Mouse (Mus musculus) CH12F3 (cell line): ENCODE results near the gene Serpine2.

Experiments
- in situ Hi-C: fragments of 300-500 bp; cut with MboI; formaldehyde crosslinking; loops from 2 replicates; pipeline ENCODE4 v1.14.3; 2020; ENCODE audit warnings: low sequenced_read_pairs

Serpine2 gene

DNA sequence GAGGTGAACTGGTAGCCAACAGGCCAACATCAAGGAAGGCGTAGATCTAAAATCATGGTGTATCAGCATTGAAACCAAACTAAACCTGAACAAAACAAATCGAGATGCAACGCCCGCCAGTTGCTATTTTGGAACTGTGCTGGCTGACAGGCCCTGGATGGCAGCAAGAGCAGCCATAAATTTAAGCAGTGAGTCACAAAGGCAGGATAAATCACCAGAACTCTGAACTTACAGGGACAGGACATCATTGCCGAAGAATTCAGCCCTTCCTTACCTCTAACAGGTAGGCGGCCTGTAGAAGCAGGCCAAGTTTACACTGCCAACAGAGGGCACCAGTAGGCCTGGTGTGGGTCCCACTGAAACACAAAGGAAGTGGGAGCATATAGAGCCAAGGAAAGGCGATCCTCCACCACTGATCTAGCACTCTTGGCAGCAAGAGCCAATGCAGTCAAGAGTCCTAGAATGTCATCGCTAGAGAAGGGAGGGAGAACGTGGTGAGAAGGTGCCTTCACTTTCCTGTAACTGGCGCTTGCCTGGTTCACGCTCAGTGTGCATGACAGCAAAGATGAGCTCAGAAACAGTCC is 41.6 kb downstream of the Serpine2 start:
- in situ Hi-C loops: no loop called here

DNA sequence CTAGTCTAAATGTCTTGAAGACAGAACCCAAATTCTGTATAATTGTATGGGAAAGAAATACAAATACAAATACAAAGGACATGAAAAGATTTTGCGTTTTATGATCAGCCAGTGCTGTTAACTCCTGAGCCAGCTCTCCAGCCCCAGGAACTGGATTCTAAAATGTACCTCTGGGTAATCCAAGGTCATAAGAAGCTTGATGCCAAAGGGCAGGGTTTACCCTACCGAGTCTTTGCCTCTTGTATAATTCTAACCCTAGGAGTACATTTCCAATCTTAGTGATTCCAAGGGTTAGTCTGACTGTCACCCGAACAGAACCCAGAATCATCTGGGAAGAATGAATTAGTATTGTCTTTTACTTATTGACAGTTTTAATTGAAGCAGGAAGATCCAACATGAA is 45.5 kb downstream of the Serpine2 start:
- in situ Hi-C loops: no loop called here

DNA sequence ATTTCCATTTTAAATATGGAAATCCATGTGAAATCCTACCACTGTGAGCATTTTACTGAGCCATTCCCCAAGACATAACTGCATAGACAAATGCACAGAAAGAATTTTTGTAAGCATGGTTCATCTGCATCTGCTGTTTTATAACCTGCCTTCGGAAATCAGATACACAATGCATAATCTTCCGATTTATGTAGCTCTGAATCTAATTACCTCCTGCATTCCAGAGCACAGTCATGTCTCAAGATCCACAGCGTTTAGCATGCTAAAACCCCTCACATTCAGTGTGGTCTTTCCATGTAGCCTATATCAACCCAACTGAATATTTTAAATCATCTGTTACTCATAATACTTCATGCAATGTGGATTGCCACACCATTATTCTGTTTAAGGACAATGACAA is 51.5 kb downstream of the Serpine2 start:
- in situ Hi-C loops: no loop called here

DNA sequence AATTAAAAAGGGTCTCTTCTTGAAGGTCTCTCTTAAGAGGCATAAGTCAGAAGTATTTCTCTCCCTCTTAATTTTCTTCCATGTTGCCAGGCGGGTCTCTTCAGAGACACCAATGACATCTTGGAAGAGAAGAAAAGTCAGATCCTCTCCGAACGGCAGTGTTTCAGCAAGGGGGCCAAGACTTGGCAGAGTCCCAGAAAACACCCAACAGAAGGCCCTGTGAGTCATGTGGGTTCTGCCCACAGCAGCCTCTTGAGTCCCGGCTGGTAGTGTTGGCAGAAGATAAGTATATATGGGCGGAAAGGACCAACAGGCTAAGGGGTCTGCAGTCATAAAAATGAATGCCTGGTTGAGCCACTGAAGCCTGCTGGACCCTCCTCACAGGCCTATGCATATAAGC is 54.1 kb downstream of the Serpine2 start:
- in situ Hi-C loops: no loop called here

DNA sequence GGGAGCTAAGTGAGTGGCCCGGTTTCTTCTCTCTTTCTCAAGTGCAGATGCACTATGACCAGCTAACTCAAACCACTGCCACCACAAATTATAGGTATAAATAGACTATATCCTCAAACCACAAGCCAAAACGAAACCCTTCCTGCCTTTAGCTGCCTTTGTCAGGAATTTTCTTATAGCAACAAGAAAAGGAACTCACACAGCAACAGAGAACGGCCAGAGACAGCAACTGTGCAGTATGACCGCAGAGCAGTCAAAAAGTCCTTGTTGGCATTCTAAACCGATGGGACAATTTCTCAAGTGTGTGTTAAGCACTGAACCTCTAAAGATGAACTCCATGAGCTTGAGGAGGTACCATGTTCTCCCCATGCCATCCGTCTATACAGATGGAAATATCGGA is 57.4 kb downstream of the Serpine2 start:
- in situ Hi-C loops: no loop called here

DNA sequence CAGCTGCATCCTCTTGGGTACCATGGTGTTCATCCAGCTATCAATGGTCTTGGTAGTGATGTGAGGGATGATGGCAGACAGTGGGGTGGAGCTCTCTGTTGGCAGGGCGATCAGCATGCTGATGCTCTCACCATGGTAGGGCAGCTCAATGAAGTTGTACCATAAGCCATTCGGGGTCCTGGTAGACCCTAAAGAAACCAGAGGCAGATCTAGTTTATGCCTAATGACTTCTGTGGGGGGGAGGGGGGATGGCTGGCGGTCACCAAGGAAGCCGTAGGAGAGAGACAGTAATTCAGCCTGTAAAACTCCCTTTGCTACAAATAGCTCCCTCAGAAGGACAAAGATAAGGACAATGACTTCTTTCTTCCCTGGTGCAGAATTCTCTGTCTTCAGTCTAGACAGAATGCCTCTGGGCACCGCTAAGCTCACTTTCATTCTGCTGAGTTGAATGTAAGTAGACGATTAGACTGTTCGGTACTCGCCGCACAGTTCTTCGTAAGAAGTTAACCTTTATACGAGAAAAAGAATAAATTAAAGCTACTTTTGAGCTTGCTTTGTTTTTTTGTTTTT is 58.0 kb downstream of the Serpine2 start:
- in situ Hi-C loops: no loop called here

DNA sequence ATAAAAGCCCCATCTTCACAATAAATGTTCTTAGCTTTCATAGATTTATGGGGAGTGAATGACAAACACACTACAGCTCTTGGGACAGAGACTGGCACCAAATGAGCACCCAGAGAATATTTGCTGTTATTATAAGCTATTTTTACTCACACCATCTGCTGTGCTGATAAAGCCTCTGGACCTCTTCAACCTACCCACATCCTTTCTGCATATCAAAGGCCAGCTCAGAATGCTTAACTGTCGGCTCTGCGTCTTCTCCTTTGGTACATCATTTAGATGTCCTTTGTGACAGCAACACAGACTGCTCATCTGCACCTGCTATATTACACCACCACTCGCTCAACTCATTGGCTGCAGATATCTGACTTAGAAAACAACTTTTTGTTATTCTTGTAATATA is 63.9 kb downstream of the Serpine2 start:
- in situ Hi-C loops: loop anchor here (25.0 kb wide), 1 partner anchor 715 kb away; no protein-coding TSS in a partner anchor

DNA sequence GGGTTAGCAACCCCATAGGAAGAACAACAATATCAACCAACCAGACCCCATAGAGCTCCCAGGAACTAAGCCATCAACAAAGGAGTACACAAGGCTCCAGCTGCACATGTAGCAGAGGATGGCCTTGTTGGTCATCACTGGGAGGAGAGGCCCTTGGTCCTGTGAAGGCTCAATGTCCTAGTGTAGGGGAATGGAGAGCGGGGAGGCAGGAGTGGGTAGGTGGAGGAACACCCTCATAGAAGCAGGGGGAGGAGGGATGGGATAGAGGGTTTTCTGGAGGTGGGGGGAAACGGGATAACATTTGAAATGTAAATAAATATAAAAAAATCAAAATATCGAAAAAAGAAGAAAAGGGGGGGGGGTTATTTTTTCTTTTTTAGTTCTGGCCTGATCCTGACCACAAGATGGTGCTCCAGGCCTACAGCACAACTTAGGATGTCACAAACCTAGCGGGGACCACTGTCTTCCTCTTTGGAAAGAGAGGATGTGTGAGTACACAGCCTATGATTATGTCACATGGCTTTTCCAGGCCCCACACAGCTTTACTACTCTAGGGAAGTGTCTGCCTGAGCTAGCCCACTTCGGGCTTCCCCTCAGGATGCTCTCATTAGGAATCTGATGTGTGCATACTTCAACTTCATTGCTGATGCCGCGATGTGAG is 74.6 kb downstream of the Serpine2 start:
- in situ Hi-C loops: loop anchor here (25.0 kb wide), 1 partner anchor 726 kb away; no protein-coding TSS in a partner anchor

DNA sequence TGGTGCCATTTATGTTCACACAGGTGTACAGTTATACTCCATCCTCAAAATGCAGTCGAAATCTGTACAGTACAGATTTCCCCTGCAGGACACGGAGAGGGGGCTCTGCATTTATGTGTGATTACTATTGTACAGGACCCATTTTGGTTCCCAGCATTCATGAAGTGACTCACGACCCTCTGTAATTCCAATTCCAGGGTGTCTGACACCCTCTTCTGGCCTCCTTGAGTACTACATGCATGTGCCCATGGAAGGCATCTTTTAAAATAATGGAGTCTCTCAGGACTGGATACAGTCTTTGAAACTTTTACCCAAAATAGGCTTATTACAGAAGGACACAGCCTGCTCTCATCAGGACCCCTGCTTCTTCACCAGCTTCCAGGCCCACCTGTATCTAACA is 78.5 kb downstream of the Serpine2 start:
- in situ Hi-C loops: loop anchor here (25.0 kb wide), 1 partner anchor 730 kb away; no protein-coding TSS in a partner anchor

DNA sequence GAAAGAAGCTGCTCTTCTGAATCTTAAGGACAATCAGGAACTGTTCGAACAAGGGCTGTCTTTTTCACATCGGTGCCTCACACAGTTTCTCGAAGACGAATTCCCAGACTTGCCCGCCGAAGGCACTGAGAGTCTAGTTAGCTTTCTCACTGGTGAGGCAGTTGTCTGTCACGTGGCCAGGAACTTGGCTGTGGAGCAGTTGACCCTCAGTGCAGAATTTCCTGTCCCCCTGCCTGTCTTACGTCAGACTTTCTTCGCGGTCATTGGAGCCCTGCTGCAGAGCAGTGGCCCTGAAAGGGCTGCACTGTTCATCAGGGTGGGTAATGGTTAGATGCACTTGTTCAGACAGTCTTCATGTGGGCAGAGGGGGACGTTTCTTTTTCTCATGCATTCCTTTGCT is 83.0 kb downstream of the Serpine2 start:
- in situ Hi-C loops: loop anchor here (25.0 kb wide), 1 partner anchor 734 kb away; no protein-coding TSS in a partner anchor

DNA sequence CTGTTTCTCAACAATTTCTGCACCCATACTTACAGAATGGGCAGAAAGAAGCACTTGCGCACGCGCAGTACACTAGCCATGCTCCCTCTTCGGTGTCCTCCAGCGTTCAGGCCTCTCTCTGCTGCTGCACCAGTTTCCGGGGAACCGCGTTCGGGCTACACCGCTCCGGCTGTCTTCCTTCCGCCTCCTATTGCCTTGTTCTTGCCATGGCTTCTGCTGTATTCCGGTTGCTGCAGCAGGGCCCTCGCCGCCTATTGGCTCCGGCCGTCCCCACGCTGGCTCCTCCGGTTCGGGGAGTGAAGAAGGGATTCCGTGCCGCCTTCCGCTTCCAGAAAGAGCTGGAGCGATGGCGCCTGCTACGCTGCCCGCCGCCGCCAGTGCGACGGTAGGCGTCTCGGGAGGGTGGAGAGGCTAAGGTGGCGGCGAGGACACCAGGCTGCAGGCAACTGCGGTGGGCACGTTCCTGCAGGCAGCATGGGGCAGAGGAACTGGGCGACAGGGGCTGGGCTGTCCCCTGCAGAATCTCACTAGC is 85.0 kb downstream of the Serpine2 start, which contains the start of the genes Mrpl44 and Wdfy1:
Gene Mrpl44, plus strand, starts transcription at position 92 of the 532 bp plus-strand sequence.
Gene Wdfy1, minus strand, starts transcription at position 217 of the 532 bp plus-strand sequence.
- in situ Hi-C loops: loop anchor here (25.0 kb wide), 1 partner anchor 736 kb away; no protein-coding TSS in a partner anchor

DNA sequence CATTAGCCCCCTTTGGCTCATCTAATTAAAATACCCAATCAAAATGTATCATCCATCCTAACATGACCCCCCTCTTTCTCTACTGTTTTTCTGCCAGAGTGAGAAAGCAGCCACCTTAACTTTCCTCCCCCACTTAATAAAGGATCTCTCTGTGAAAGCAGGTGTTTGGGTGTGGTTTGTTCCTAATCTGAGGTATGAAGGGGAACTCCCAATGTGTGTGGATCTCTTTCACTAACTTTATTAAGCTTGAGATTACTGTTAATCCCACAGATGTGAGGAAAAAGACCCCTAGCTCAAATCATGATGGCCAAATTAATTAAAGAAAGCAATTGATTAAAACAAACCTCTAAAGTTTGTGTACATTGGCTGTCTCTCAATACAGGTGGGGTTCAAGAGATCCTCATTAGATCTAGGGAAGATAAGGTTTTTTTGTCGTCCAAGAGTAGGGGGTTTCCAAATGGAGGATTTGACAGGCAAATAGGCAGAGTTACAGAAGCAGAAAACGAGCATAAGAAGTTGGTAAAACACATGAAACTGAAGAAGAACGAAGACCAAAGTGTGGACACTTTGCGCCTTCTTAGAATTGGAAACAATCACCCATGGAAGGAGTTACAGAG is 86.7 kb downstream of the Serpine2 start:
- in situ Hi-C loops: no loop called here

DNA sequence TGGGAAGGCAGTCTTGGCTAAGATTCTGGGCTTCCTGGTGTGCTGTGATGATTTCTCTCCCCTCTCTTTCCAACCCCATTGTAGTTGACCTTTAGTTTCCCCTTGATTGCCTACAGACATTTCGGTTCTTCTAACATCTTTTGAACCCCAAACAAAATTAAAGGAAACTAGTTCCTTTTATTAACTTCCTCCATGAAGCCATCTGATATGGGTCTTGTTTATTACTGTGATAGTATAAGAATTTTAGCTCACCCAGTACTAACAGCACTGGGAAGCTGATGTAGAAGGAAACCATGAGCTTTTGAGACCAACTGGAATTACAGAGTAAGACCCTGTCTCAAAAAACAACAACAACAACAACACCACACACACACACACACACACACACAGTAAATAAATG is 92.7 kb downstream of the Serpine2 start:
- in situ Hi-C loops: no loop called here

DNA sequence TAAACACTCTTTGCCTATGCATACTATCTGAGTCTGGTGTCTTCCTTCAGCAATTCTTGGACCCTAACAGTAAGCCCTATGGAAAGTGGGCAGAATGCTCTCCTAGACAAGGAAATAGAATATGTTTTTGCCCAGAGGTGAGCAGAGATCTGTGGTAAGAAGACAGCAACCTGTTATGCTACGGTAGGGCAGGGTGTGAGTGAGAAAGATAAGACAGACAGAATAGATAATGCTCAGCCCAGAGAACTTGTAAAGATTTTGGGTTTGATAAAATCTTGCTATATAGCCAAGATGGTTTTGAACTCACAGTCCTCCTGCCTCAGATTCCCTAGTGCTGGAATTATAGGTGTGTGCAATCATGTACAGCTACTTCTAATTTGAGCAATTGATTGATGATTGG is 96.5 kb downstream of the Serpine2 start:
- in situ Hi-C loops: no loop called here

DNA sequence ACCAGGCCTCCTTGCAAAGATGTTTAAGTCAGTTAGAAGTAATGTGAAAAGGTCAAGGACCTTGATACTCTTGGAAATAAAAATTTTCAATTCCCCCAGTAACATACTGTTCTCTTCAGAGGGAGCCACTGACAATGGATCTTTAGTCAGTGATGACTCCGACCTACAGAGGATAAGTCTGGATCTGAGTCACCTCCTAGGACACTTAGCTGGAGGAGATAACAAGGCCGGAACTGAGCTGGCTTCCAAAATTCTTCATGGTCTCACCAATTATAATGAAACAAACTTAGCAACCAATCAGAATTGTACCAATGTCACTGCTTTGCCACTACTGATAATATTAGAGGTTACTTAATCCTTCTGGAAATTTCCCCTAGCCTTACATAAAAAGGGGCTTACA is 96.9 kb downstream of the Serpine2 start:
- in situ Hi-C loops: no loop called here

DNA sequence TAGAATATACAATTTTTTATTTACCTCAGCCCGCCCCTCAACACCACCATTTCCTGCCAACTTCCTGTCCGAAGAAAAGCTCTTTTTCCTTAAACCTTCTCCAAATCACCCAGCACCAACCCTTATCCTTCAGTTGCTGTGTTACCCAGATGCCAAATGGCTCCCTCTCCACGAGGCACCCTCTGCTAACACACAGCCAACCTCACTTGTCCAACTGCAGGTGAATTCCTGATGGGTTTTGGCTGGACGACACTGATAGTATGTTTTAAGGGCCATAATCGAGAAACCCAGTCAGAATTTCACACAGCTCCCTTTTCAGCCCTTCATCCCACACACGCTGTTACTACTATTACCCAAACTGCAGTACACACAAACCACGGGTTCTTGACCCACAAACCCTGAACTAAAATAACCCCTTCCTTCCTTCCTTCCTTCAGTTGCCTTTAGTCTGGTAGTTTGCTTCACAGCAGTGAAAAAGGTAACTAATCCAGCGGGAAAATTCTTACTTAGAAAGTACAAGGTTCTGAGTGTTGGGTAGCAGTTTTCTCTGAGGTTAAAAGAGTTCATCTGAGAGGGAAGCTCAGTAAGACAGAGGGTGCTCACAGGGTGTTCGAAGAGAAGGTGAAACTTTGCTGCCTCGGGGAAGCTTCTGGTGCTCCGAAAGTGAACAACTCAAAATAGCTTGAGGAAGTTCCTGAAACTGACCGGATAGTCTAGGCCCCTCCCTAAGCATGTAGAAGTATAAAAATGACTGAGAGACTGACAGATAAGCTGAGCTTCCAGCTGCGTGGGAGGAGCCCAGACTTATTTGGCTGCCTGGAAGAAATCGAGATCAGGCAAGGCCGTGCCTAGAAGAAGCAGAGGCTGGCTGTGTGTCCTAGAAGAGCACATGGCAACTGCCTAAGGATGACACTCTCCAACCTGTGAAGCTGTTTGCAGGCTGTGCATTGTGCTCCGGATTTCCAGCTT is 98.4 kb downstream of the Serpine2 start:
- in situ Hi-C loops: no loop called here

DNA sequence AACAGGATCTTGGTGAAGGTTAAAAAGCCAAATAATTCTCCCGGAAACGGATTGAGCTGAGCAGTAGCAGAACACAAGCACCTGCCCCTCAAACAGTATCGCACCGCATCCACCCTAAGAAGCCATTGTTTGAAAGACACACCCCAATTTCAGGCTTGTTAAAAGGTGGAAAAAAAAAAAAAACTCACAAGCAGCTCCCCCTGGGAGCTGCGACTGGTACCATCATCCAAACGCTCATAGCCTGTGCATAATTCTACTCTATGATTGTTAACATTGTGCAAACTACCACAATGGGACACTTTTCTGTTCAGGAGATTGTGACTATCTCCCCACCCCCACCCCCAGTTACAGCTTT is 99.1 kb downstream of the Serpine2 start:
- in situ Hi-C loops: no loop called here

DNA sequence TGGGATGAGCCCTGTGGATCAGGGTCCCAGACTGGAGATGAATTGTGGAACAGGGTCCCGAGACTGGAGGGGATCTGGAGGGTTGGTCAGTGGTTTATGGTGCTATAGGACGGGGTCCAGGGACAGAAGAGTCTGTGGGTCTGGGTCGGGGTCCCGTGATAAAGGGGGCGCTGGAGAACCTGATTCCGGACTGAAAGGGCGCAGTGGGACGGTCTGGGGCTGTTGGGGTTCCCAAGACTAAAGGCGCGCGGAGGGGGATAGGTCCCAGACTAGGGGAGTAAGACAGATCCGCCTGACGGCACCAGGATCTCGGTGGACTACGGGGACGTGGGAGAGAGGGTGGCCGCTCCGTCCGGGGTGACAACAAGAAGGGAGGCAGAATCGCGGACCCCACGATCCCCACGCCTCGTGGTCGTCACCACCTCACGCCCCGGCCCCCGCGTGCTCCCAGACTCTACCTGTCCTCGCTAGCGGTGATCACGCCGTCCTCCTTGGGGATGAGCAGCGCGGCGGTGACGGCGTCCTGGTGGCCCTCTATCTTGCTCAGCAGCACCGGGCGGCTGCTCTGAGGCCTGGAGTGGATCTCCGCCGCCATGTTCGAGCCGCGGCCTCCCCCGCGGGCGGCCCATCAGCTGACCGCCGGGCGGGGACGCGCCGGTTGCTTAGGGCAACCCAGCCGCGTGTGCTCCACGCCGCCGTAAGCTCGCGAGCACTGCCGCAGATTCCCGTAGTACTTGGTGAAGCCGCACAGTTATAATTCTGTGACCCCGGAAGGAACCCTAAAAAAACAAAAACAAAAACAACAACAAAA is 99.7 kb downstream of the Serpine2 start:
- in situ Hi-C loops: no loop called here

DNA sequence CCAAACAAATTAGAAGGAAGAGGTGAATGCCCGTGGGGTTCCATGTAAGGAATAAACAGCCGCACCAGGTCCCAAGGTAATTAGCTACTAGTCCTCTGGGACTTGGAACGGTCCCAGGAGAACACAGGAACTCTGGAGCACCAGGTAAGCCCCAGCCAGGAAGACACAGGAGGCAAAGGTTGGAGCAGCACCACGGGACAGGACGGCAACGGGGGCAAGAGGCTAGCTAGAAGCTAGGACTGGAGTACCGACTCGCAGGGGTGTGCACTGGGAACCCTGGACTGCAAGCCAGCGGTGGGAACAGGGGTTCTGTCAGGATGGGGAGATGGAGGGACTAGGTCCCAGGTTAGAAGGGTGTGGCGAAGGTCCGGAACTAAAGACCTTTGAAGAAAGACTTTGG is 100.3 kb downstream of the Serpine2 start:
- in situ Hi-C loops: no loop called here
